Mouse (Mus musculus) testis, adult 2 months (tissue): ENCODE results near the gene C1qtnf6. TPM values are rescaled to one million over a fixed set of nuclear protein-coding genes. Genes with fewer than 3 reads are reported as not detected.

Experiments used
- H3K27ac ChIP-seq: fragments of 200-500 bp; 2 replicates; pipeline ENCODE4 v1.5.1; 2012; ENCODE audit warnings: low read depth, low read length; ENCODE audit not compliant: control insufficient read depth, insufficient read depth
- H3K27me3 ChIP-seq: fragments of 200-500 bp; 2 replicates; pipeline ENCODE4 v1.6.1; 2012; ENCODE audit warnings: mild to moderate bottlenecking, low read length, moderate library complexity; ENCODE audit not compliant: control insufficient read depth, insufficient read depth
- H3K36me3 ChIP-seq: fragments of 200-500 bp; 2 replicates; pipeline ENCODE4 v1.6.1; 2012; ENCODE audit warnings: mild to moderate bottlenecking, low read length; ENCODE audit not compliant: control insufficient read depth, insufficient read depth
- H3K4me1 ChIP-seq: fragments of 200-500 bp; 2 replicates; pipeline ENCODE4 v1.6.1; 2012; ENCODE audit warnings: low read length; ENCODE audit not compliant: control insufficient read depth, insufficient read depth
- H3K4me3 ChIP-seq: fragments of 200-500 bp; 2 replicates; pipeline ENCODE4 v1.5.1; 2012; ENCODE audit warnings: low read depth, mild to moderate bottlenecking, low read length, moderate library complexity, mixed read lengths; ENCODE audit not compliant: control insufficient read depth
- CTCF ChIP-seq: fragments of 200-500 bp; IDR thresholded peaks from 2 replicates; pipeline ENCODE4 v1.5.1; 2012; ENCODE audit warnings: low read depth, mild to moderate bottlenecking, inconsistent platforms, low read length, moderate library complexity; ENCODE audit not compliant: control insufficient read depth, insufficient read depth, insufficient replicate concordance
- POLR2A ChIP-seq: fragments of 200-500 bp; IDR thresholded peaks from 2 replicates; pipeline ENCODE4 v1.6.1; 2012; ENCODE audit warnings: low read depth, mild to moderate bottlenecking, inconsistent platforms, low read length, moderate library complexity; ENCODE audit not compliant: control insufficient read depth
- polyA plus RNA-seq: library from polyadenylated mRNA; depleted of rRNA; stranded (reverse); fragments of >200 nt; gene quantifications from 2 replicates; pipeline ENCODE4 v1.2.3, GENCODE M21; 2012

C1qtnf6 gene
- polyA plus RNA-seq, 1 experiment, result 9.8 TPM

- no peaks in the 10 kb centered on the region for H3K4me1 ChIP-seq
Measured at GRCm38 (mm10) chr15:78504013-78504412, 27.2 kb downstream of the C1qtnf6 start.

GRCm38 (mm10) chr15:78502437-78503132 lies 28.6 kb downstream of the C1qtnf6 start:
- no peaks in the 10 kb centered on the region for H3K36me3 ChIP-seq
- H3K27me3 ChIP-seq, result no peaks in the 10 kb centered on the region
- no peaks in the 10 kb centered on the region for H3K4me1 ChIP-seq
- H3K4me3 ChIP-seq, result no peak overlapping the region
- TF ChIP-seq POLR2A (no peak), CTCF (no peak)
- H3K27ac ChIP-seq, result no peak overlapping the region

More at GRCm38 (mm10) chr15:78504013-78504412, 27.2 kb downstream of the C1qtnf6 start:
- TF ChIP-seq POLR2A (no peak), CTCF (no peak)
- no peak overlapping the region for H3K4me3 ChIP-seq
- no peak overlapping the region for H3K27ac ChIP-seq
- no peaks in the 10 kb centered on the region for H3K27me3 ChIP-seq
- no peaks in the 10 kb centered on the region for H3K36me3 ChIP-seq

GRCm38 (mm10) chr15:78494968-78495406 lies 36.2 kb downstream of the C1qtnf6 start, which contains the start of gene Il2rb:
TSS of gene Il2rb (minus strand) at chr15:78495271.
- TF ChIP-seq POLR2A (no peak), CTCF (no peak)

GRCm38 (mm10) chr15:78493401-78494010 lies 37.7 kb downstream of the C1qtnf6 start:
- no peak overlapping the region for H3K27ac ChIP-seq
- no peak overlapping the region for H3K4me3 ChIP-seq
- no peaks in the 10 kb centered on the region for H3K36me3 ChIP-seq
- H3K27me3 ChIP-seq, result no peaks in the 10 kb centered on the region
- no peaks in the 10 kb centered on the region for H3K4me1 ChIP-seq
- TF ChIP-seq CTCF, result no peak
- no peak for TF ChIP-seq POLR2A

More at GRCm38 (mm10) chr15:78494968-78495406, 36.2 kb downstream of the C1qtnf6 start, which contains the start of gene Il2rb:
- no peaks in the 10 kb centered on the region for H3K27me3 ChIP-seq
- no peak within 1 kb of the TSS for H3K4me3 ChIP-seq
- H3K4me1 ChIP-seq, result no peaks in the 10 kb centered on the region
- no peaks in the 10 kb centered on the region for H3K36me3 ChIP-seq
- no peak within 1 kb of the TSS for H3K27ac ChIP-seq

- Histone ChIP-seq H3K27ac (no peak overlapping the region), H3K4me1 (no peaks in the 10 kb centered on the region), H3K36me3 (no peaks in the 10 kb centered on the region), H3K4me3 (no peak overlapping the region), H3K27me3 (no peaks in the 10 kb centered on the region)
- TF ChIP-seq CTCF, result no peak
- no peak for TF ChIP-seq POLR2A
Measured at GRCm38 (mm10) chr15:78491301-78491700, 39.9 kb downstream of the C1qtnf6 start.

- Histone ChIP-seq H3K4me3 (no peak overlapping the region), H3K36me3 (no peaks in the 10 kb centered on the region), H3K27me3 (no peaks in the 10 kb centered on the region), H3K4me1 (no peaks in the 10 kb centered on the region), H3K27ac (no peak overlapping the region)
- TF ChIP-seq POLR2A (no peak), CTCF (no peak)
Measured at GRCm38 (mm10) chr15:78489906-78490305, 41.3 kb downstream of the C1qtnf6 start.

GRCm38 (mm10) chr15:78489248-78489647 lies 42.0 kb downstream of the C1qtnf6 start:
- Histone ChIP-seq H3K27me3 (no peaks in the 10 kb centered on the region), H3K27ac (no peak overlapping the region)
- TF ChIP-seq POLR2A (no peak), CTCF (no peak)

GRCm38 (mm10) chr15:78487066-78487465 lies 44.1 kb downstream of the C1qtnf6 start:
- H3K4me3 ChIP-seq, result no peak overlapping the region
- H3K27me3 ChIP-seq, result no peaks in the 10 kb centered on the region
- no peak overlapping the region for H3K27ac ChIP-seq
- no peak for TF ChIP-seq POLR2A
- no peak for TF ChIP-seq CTCF
- H3K4me1 ChIP-seq, result no peaks in the 10 kb centered on the region
- no peaks in the 10 kb centered on the region for H3K36me3 ChIP-seq

More at GRCm38 (mm10) chr15:78489248-78489647, 42.0 kb downstream of the C1qtnf6 start:
- Histone ChIP-seq H3K4me1 (no peaks in the 10 kb centered on the region), H3K4me3 (no peak overlapping the region), H3K36me3 (no peaks in the 10 kb centered on the region)
